Mouse (Mus musculus) limb, embryonic 12.5 days (tissue): ENCODE results near the gene Nt5c. TPM values are rescaled to one million over a fixed set of nuclear protein-coding genes. Genes with fewer than 3 reads are reported as not detected.

Experiments used
- ATAC-seq: fragments of 200-750 bp; cut with Nextera tagmentation; 2 replicates; pipeline ENCODE4 v1.8.0; 2017; ENCODE audit warnings: low read depth, moderate TSS enrichment; ENCODE audit not compliant: insufficient number of reproducible peaks, insufficient read depth, low FRiP score, low TSS enrichment
- H3K27ac ChIP-seq: fragments of 300-500 bp; sonication (generic); 2 replicates; pipeline ENCODE4 v1.5.1; 2016; ENCODE audit warnings: mild to moderate bottlenecking, moderate library complexity
- H3K27me3 ChIP-seq: fragments of 300-500 bp; sonication (generic); 2 replicates; pipeline ENCODE4 v1.6.1; 2016; ENCODE audit warnings: mild to moderate bottlenecking, moderate library complexity
- H3K36me3 ChIP-seq: fragments of 300-500 bp; sonication (generic); 2 replicates; pipeline ENCODE4 v1.6.1; 2016; ENCODE audit warnings: mild to moderate bottlenecking, moderate library complexity
- H3K4me1 ChIP-seq: fragments of 300-500 bp; sonication (generic); replicated peaks from 2 replicates; pipeline ENCODE4 v1.6.1; 2016
- H3K4me2 ChIP-seq: fragments of 300-500 bp; sonication (generic); 2 replicates; pipeline ENCODE4 v1.6.1; 2016; ENCODE audit warnings: mild to moderate bottlenecking, moderate library complexity
- H3K4me3 ChIP-seq: fragments of 300-500 bp; sonication (generic); replicated peaks from 2 replicates; pipeline ENCODE4 v1.5.1; 2016; ENCODE audit warnings: mild to moderate bottlenecking
- H3K9ac ChIP-seq: fragments of 300-500 bp; sonication (generic); replicated peaks from 2 replicates; pipeline ENCODE4 v1.6.1; 2016; ENCODE audit warnings: mild to moderate bottlenecking, moderate library complexity
- H3K9me3 ChIP-seq: fragments of 300-500 bp; sonication (generic); 2 replicates; pipeline ENCODE4 v1.6.1; 2016; ENCODE audit warnings: mild to moderate bottlenecking, moderate library complexity
- WGBS: fragments of 180-500 bp; shearing (Covaris S2); methylation state at CpG from one replicate; pipeline ENCODE4 v1.1.7; 2016; 5-methylcytosine and 5-hydroxymethylcytosine counted together
- microRNA-seq: library from miRNA; unstranded; fragments of <30 nt; microRNA quantifications from one replicate; pipeline ENCODE4, GENCODE M21; 2017
- polyA plus RNA-seq: library from polyadenylated mRNA; unstranded; fragments of >200 nt; fragmentation: Nextera tagmentation; extraction: Ambion mirVana; gene quantifications from 2 replicates; pipeline ENCODE4 v1.2.1, GENCODE M21; 2016

Gene Nt5c
- polyA plus RNA-seq, 1 experiment from 2014 or later, result 66.2 TPM

DNA sequence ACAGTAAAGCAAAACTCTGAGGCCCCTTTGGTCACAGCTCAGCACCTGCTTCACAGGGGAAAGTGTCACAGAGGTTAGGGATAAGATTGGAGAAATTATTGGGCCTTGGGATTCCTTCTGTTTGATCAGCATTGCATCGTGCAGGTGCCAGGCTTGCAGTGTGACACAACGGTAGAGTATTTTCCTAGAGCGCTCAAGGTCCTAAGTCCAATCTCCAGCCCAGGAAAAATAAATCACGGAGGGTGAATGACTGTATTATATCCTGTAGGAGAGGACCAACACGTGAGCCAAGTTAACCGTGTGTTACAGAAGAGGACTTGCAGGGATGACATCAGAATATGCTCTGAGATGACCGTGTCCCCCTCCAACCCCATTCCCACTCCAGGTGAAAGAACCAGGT is 41.5 kb downstream of the Nt5c start:
- no peak overlapping the region for H3K4me3 ChIP-seq
- H3K4me1 ChIP-seq, result 0 out of 2 replicates have a peak, but pooled peaks cover 14% of the 10 kb centered on the region
- no peaks in the 10 kb centered on the region for H3K27me3 ChIP-seq
- no peak overlapping the region for H3K27ac ChIP-seq
- no peak overlapping the region for H3K9ac ChIP-seq
- ATAC-seq, result no peak
- no peaks in the 10 kb centered on the region for H3K36me3 ChIP-seq
- H3K9me3 ChIP-seq, result no peaks in the 10 kb centered on the region
- WGBS, result 93% methylated on average over 7 of the region's 7 CpGs
- H3K4me2 ChIP-seq, result no peak overlapping the region

DNA sequence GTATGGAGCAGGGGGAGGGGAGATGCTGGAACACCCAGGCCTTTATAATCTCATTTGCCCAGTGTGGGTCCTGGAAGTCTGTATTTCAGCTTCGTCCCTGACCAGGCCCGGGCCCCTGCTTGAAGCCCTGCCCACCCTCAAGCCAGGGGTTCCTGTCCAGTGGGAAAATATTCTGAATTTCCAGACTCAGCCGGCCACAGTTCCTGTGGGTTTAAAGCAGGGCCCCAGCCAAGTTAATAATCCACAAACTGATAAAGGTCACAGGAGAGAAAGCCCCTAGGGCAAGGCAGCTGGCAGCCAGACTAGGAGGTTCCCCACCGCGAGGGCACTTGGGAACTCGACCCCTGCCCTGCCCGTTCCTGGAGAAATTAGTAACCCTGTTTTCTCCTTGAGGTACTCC is 42.7 kb downstream of the Nt5c start:
- Histone ChIP-seq H3K9me3 (no peaks in the 10 kb centered on the region), H3K4me1 (0 out of 2 replicates have a peak, but pooled peaks cover 14% of the 10 kb centered on the region), H3K4me3 (no peak overlapping the region), H3K36me3 (no peaks in the 10 kb centered on the region), H3K4me2 (no peak overlapping the region), H3K27ac (no peak overlapping the region), H3K27me3 (no peaks in the 10 kb centered on the region; the same call in 1 of the 2 replicates), H3K9ac (no peak overlapping the region)
- no peak for ATAC-seq
- 37% methylated on average over 7 of the region's 7 CpGs for WGBS

DNA sequence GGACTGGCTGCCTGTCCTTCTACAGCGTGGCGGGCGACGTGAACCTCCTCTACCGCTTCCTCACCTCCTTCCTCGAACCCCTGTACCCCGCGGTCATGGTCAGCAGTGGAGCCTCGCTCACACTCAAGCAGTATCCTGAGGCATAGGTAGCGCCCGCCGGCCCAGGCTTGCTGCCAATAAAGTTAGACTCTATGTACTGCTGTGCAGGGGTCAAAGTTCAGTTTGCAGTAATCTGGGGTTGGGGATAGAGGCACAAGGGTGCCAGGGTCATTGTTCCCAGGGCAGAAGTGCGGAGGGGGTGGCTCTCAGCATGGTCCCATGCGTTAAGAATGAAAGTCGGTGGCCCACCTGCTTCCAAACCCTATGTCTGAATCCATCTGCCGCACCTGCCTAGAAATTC is 43.6 kb downstream of the Nt5c start:
- no peaks in the 10 kb centered on the region for H3K9me3 ChIP-seq
- WGBS, result 79% methylated on average over 16 of the region's 16 CpGs
- no peak overlapping the region for H3K4me3 ChIP-seq
- no peaks in the 10 kb centered on the region; the same call in 1 of the 2 replicates for H3K27me3 ChIP-seq
- no peak for ATAC-seq
- no peak overlapping the region for H3K27ac ChIP-seq
- no peaks in the 10 kb centered on the region for H3K36me3 ChIP-seq
- H3K4me1 ChIP-seq, result 0 out of 2 replicates have a peak, but pooled peaks cover 14% of the 10 kb centered on the region
- no peak overlapping the region for H3K4me2 ChIP-seq
- no peak overlapping the region for H3K9ac ChIP-seq

DNA sequence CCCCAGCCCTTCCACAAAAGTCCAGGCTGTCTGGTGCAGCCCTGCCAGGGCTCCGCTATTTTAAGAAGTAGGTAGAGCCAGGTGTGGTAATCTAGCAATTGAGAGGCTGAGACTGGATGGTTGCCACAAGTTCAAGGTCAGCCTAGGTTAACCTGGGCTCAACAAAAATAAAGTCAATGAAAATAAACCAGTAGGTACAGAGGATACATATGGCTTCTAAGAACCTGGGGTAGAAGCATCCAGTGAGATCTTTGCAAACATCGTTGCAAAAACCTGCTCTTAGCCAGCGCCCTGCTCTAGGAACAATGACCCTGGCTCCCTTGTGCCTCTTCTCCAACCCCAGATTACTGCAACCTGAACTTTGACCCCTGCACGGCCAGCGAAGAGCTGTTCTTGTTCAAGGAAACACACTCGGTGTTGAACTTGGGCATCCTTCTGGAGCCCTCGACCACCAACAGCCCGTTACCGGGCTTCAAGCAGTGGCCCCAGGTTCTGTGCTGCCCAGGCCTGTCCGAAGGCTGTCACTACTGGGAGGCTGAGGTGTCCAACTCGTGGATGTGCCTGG is 44.3 kb downstream of the Nt5c start:
- H3K4me2 ChIP-seq, result no peak overlapping the region
- no peak overlapping the region for H3K9ac ChIP-seq
- H3K36me3 ChIP-seq, result no peaks in the 10 kb centered on the region
- no peak overlapping the region for H3K4me3 ChIP-seq
- no peaks in the 10 kb centered on the region for H3K9me3 ChIP-seq
- H3K4me1 ChIP-seq, result 0 out of 2 replicates have a peak, but pooled peaks cover 14% of the 10 kb centered on the region
- ATAC-seq, result no peak
- no peaks in the 10 kb centered on the region; the same call in 1 of the 2 replicates for H3K27me3 ChIP-seq
- WGBS, result 85% methylated on average over 11 of the region's 11 CpGs
- no peak overlapping the region for H3K27ac ChIP-seq

DNA sequence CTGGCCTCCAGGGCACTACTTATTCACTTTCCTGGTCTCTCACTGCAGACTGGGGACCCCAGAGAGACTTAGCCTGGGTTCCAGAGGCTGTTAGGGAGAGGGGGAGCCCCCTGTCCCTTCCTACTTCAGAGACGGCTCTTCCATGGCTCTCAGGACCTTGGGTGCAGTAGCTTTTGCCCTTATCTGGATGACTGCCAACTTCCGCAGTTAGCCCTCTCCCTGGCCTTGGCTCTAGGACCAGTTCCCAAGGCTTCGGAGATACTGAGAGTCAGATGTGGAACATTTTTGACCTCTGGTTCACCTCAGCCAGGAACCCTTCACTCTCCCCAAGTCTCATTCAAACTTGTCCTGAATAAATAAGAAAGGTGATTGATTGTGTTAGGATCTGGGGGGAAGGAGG is 44.8 kb downstream of the Nt5c start:
- Histone ChIP-seq H3K27ac (no peak overlapping the region), H3K27me3 (no peaks in the 10 kb centered on the region; the same call in 1 of the 2 replicates), H3K36me3 (no peaks in the 10 kb centered on the region), H3K9me3 (no peaks in the 10 kb centered on the region), H3K4me3 (no peak overlapping the region), H3K9ac (no peak overlapping the region; the same call in 1 of the 2 replicates), H3K4me1 (0 out of 2 replicates have a peak, but pooled peaks cover 12% of the 10 kb centered on the region), H3K4me2 (no peak overlapping the region)
- no peak for ATAC-seq
- 81% methylated on average over 3 of the region's 3 CpGs for WGBS

DNA sequence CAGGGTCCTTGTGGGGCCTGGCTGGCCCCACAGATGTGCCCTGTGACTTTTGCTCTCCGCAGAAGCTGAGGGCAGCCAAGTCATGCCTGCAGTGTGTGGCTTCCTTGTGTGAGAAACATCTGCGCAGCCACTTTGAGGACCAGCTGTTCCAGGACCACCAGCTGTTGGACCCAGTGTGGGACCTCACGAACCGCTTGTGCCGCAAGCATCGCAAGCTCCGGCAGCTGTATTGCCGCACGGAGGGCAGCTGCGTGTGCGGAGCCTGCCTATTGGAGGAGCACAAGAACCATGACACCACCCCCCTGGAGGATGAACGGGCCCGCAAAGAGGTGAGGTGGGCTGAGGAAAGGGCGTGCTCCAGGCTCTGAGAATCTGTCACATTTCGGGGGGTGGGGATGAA is 50.2 kb downstream of the Nt5c start:
- ATAC-seq, result 0 out of 2 replicates have a peak, but pooled peaks have one; percentile 20
- H3K4me3 ChIP-seq, result no peak overlapping the region
- H3K4me2 ChIP-seq, result no peak overlapping the region
- no peak overlapping the region for H3K27ac ChIP-seq
- H3K9me3 ChIP-seq, result 0 out of 2 replicates have a peak, but pooled peaks cover 6% of the 10 kb centered on the region
- 47% methylated on average over 15 of the region's 15 CpGs for WGBS
- no peaks in the 10 kb centered on the region for H3K36me3 ChIP-seq
- no peak overlapping the region for H3K9ac ChIP-seq
- H3K27me3 ChIP-seq, result no peaks in the 10 kb centered on the region; the same call in none of the 2 replicates
- H3K4me1 ChIP-seq, result peaks cover 9% of the 10 kb centered on the region

Small RNAs within 50 kb of the gene (microRNA-seq; reads per million reads assigned to microRNA genes)
- 0.70 reads per million for gene Mir3968

Other genes starting within 250 kb of the Nt5c start
- 0.09 and 0.21 TPM in 2 replicates for gene Grin2c, start 224.6 kb downstream of the Nt5c start, polyA plus RNA-seq
- gene Fdxr, start 214.8 kb downstream of the Nt5c start, polyA plus RNA-seq, result 13.2 and 16.1 TPM in 2 replicates
- 0.10 and 0.15 TPM in 2 replicates for gene Fads6, start 194.2 kb downstream of the Nt5c start, polyA plus RNA-seq
- gene Otop2, start 184.7 kb downstream of the Nt5c start, polyA plus RNA-seq, result 0.56 TPM in 1 of 2 replicates, not detected in the other
- not detected in 2 replicates for gene Ush1g, start 169.8 kb downstream of the Nt5c start, polyA plus RNA-seq
- gene Otop3, start 157.1 kb downstream of the Nt5c start, polyA plus RNA-seq, result not detected in 2 replicates
- gene Hid1, start 124.1 kb downstream of the Nt5c start, polyA plus RNA-seq, result 2.2 and 2.5 TPM in 2 replicates
- gene Cdr2l, start 109.9 kb downstream of the Nt5c start, polyA plus RNA-seq, result 19.7 and 19.9 TPM in 2 replicates
- gene Mrpl58, start 88.1 kb downstream of the Nt5c start, polyA plus RNA-seq, result 175 and 182 TPM in 2 replicates
- gene Atp5h, start 71.9 kb downstream of the Nt5c start, polyA plus RNA-seq, result 960 and 975 TPM in 2 replicates
- gene Kctd2, start 71.7 kb downstream of the Nt5c start, polyA plus RNA-seq, result 25.3 and 26.5 TPM in 2 replicates
- 0.10 TPM in 1 of 2 replicates, not detected in the other for gene Trim80, start 51.3 kb downstream of the Nt5c start, polyA plus RNA-seq
- 0.15 TPM in 1 of 2 replicates, not detected in the other for gene Slc16a5, start 29.4 kb downstream of the Nt5c start, polyA plus RNA-seq
- 7.5 and 9.6 TPM in 2 replicates for gene Armc7, start 16.2 kb downstream of the Nt5c start, polyA plus RNA-seq
- 512 and 557 TPM in 2 replicates for gene Jpt1, start 22.5 kb upstream of the Nt5c start, polyA plus RNA-seq
- gene Sumo2, start 44.4 kb upstream of the Nt5c start, polyA plus RNA-seq, result 1,335 and 1,406 TPM in 2 replicates
- gene Nup85, start 72.6 kb upstream of the Nt5c start, polyA plus RNA-seq, result 211 and 212 TPM in 2 replicates
- gene Mrps7, start 112.1 kb upstream of the Nt5c start, polyA plus RNA-seq, result 96.0 and 106 TPM in 2 replicates
- 20.3 and 21.7 TPM in 2 replicates for gene Gga3, start 112.2 kb upstream of the Nt5c start, polyA plus RNA-seq
- gene Mif4gd, start 121.1 kb upstream of the Nt5c start, polyA plus RNA-seq, result 18.2 and 18.6 TPM in 2 replicates
- gene Slc25a19, start 136.4 kb upstream of the Nt5c start, polyA plus RNA-seq, result 24.1 and 34.0 TPM in 2 replicates
- gene Grb2, start 216.7 kb upstream of the Nt5c start, polyA plus RNA-seq, result 109 and 114 TPM in 2 replicates